Mouse (Mus musculus): ENCODE results near the gene Plet1. TPM values are rescaled to one million over a fixed set of nuclear protein-coding genes. Genes with fewer than 3 reads are reported as not detected.

Plet1 gene
- polyA plus RNA-seq, 1 experiment from 2014 or later = 0.45 TPM

GRCm38 (mm10) chr9:50495405-50496150 lies 1.3 kb downstream of the Plet1 start:
- ATAC-seq (replicated peaks; ENCODE audit: insufficient number of reproducible peaks, insufficient read depth, low FRiP score, low read depth) = peak; percentile 47; the same call in 1 of the 2 replicates

GRCm38 (mm10) chr9:50496151-50496505 lies 1.8 kb downstream of the Plet1 start:
- ATAC-seq (replicated peaks; ENCODE audit: insufficient number of reproducible peaks, insufficient read depth, low FRiP score, low read depth) = no peak
- H3K9ac ChIP-seq = no peak overlapping the region
- H3K27ac ChIP-seq = peak overlapping the region; percentile 35; the same call in 1 of the 2 replicates
- no peak overlapping the region for H3K4me3 ChIP-seq
- H3K27me3 ChIP-seq = no peaks in the 10 kb centered on the region
- H3K4me2 ChIP-seq = 0 out of 2 replicates have a peak overlapping the region, but pooled peaks have one; percentile 17
- 24% methylated on average over 6 of the region's 6 CpGs for WGBS
- peaks cover 13% of the 10 kb centered on the region for H3K4me1 ChIP-seq (replicated peaks)
- H3K9me3 ChIP-seq (replicated peaks) = no peaks in the 10 kb centered on the region
- H3K36me3 ChIP-seq = no peaks in the 10 kb centered on the region

More at GRCm38 (mm10) chr9:50495405-50496150, 1.3 kb downstream of the Plet1 start:
- no peaks in the 10 kb centered on the region for H3K9me3 ChIP-seq (replicated peaks)
- H3K9ac ChIP-seq = no peak overlapping the region
- H3K27ac ChIP-seq = peak overlapping the region; percentile 35; the same call in 1 of the 2 replicates
- WGBS = 61% methylated on average over 10 of the region's 10 CpGs
- H3K27me3 ChIP-seq = no peaks in the 10 kb centered on the region
- H3K4me3 ChIP-seq = no peak overlapping the region
- H3K36me3 ChIP-seq = no peaks in the 10 kb centered on the region
- peaks cover 13% of the 10 kb centered on the region for H3K4me1 ChIP-seq (replicated peaks)
- 0 out of 2 replicates have a peak overlapping the region, but pooled peaks have one; percentile 13 for H3K4me2 ChIP-seq

GRCm38 (mm10) chr9:50496546-50496945 lies 2.2 kb downstream of the Plet1 start:
- H3K4me1 ChIP-seq (replicated peaks) = peaks cover 13% of the 10 kb centered on the region
- 19% methylated on average over 6 of the region's 6 CpGs for WGBS
- H3K4me2 ChIP-seq = 0 out of 2 replicates have a peak overlapping the region, but pooled peaks have one; percentile 17
- no peak for ATAC-seq (replicated peaks; ENCODE audit: insufficient number of reproducible peaks, insufficient read depth, low FRiP score, low read depth)
- H3K9me3 ChIP-seq (replicated peaks) = no peaks in the 10 kb centered on the region
- no peaks in the 10 kb centered on the region for H3K27me3 ChIP-seq
- H3K4me3 ChIP-seq = no peak overlapping the region
- H3K9ac ChIP-seq = no peak overlapping the region
- H3K36me3 ChIP-seq = no peaks in the 10 kb centered on the region
- peak overlapping the region; percentile 35; the same call in 1 of the 2 replicates for H3K27ac ChIP-seq

- Histone ChIP-seq H3K4me1 (replicated peaks) (peaks cover 13% of the 10 kb centered on the region), H3K27ac (peak overlapping the region; percentile 31; the same call in 1 of the 2 replicates), H3K36me3 (no peaks in the 10 kb centered on the region), H3K9ac (no peak overlapping the region), H3K9me3 (replicated peaks) (no peaks in the 10 kb centered on the region), H3K4me2 (no peak overlapping the region), H3K27me3 (no peaks in the 10 kb centered on the region), H3K4me3 (no peak overlapping the region)
- ATAC-seq (replicated peaks; ENCODE audit: insufficient number of reproducible peaks, insufficient read depth, low FRiP score, low read depth) = no peak
- WGBS = 52% methylated on average over 6 of the region's 6 CpGs
These were observed 2.8 kb downstream of the Plet1 start for GRCm38 (mm10) chr9:50497076-50497475.

- WGBS = 63% methylated on average over 2 of the region's 2 CpGs
- Histone ChIP-seq H3K9me3 (replicated peaks) (no peaks in the 10 kb centered on the region), H3K4me2 (no peak overlapping the region), H3K9ac (no peak overlapping the region), H3K27me3 (no peaks in the 10 kb centered on the region), H3K36me3 (no peaks in the 10 kb centered on the region), H3K27ac (no peak overlapping the region), H3K4me1 (replicated peaks) (peaks cover 13% of the 10 kb centered on the region), H3K4me3 (no peak overlapping the region)
- no peak for ATAC-seq (replicated peaks; ENCODE audit: insufficient number of reproducible peaks, insufficient read depth, low FRiP score, low read depth)
These were observed 3.2 kb downstream of the Plet1 start for GRCm38 (mm10) chr9:50497536-50497935.

GRCm38 (mm10) chr9:50498815-50499214 lies 4.5 kb downstream of the Plet1 start:
- Histone ChIP-seq H3K9me3 (replicated peaks) (no peaks in the 10 kb centered on the region), H3K27ac (no peak overlapping the region), H3K36me3 (no peaks in the 10 kb centered on the region), H3K27me3 (no peaks in the 10 kb centered on the region), H3K4me3 (no peak overlapping the region), H3K4me1 (replicated peaks) (peaks cover 13% of the 10 kb centered on the region), H3K9ac (no peak overlapping the region), H3K4me2 (no peak overlapping the region)
- WGBS = 75% methylated on average over 16 of the region's 16 CpGs
- ATAC-seq (replicated peaks; ENCODE audit: insufficient number of reproducible peaks, insufficient read depth, low FRiP score, low read depth) = no peak

GRCm38 (mm10) chr9:50499781-50500180 lies 5.5 kb downstream of the Plet1 start:
- Histone ChIP-seq H3K9ac (no peak overlapping the region), H3K27me3 (no peaks in the 10 kb centered on the region), H3K4me2 (no peak overlapping the region), H3K9me3 (replicated peaks) (no peaks in the 10 kb centered on the region), H3K27ac (no peak overlapping the region), H3K4me3 (no peak overlapping the region), H3K4me1 (replicated peaks) (peaks cover 13% of the 10 kb centered on the region), H3K36me3 (no peaks in the 10 kb centered on the region)
- ATAC-seq (replicated peaks; ENCODE audit: insufficient number of reproducible peaks, insufficient read depth, low FRiP score, low read depth) = no peak
- 81% methylated on average over 3 of the region's 3 CpGs for WGBS

- H3K9me3 ChIP-seq (replicated peaks) = no peaks in the 10 kb centered on the region
- no peak for ATAC-seq (replicated peaks; ENCODE audit: insufficient number of reproducible peaks, insufficient read depth, low FRiP score, low read depth)
- peak overlapping the region; percentile 40 for H3K4me3 ChIP-seq
- H3K27ac ChIP-seq = no peak overlapping the region
- peaks cover 11% of the 10 kb centered on the region for H3K4me1 ChIP-seq (replicated peaks)
- H3K27me3 ChIP-seq = no peaks in the 10 kb centered on the region
- WGBS = 62% methylated on average over 15 of the region's 15 CpGs
- H3K36me3 ChIP-seq = no peaks in the 10 kb centered on the region
- no peak overlapping the region for H3K9ac ChIP-seq
- H3K4me2 ChIP-seq = peak overlapping the region; percentile 57
These were observed 6.2 kb downstream of the Plet1 start for GRCm38 (mm10) chr9:50500467-50500973.

- peak; percentile 83 for ATAC-seq (replicated peaks; ENCODE audit: insufficient number of reproducible peaks, insufficient read depth, low FRiP score, low read depth)
- Histone ChIP-seq H3K36me3 (no peaks in the 10 kb centered on the region), H3K4me2 (peak overlapping the region; percentile 57), H3K4me3 (peak overlapping the region; percentile 40), H3K27ac (no peak overlapping the region), H3K27me3 (no peaks in the 10 kb centered on the region), H3K9ac (peak overlapping the region; percentile 37; the same call in 1 of the 2 replicates), H3K9me3 (replicated peaks) (no peaks in the 10 kb centered on the region), H3K4me1 (replicated peaks) (peaks cover 5% of the 10 kb centered on the region)
- WGBS = 19% methylated on average over 14 of the region's 14 CpGs
These were observed 6.7 kb downstream of the Plet1 start for GRCm38 (mm10) chr9:50500974-50501501.

GRCm38 (mm10) chr9:50502949-50503348 lies 8.6 kb downstream of the Plet1 start:
- no peak overlapping the region for H3K27ac ChIP-seq
- H3K27me3 ChIP-seq = no peaks in the 10 kb centered on the region
- H3K9ac ChIP-seq = no peak overlapping the region
- no peak for ATAC-seq (replicated peaks; ENCODE audit: insufficient number of reproducible peaks, insufficient read depth, low FRiP score, low read depth)
- H3K36me3 ChIP-seq = no peaks in the 10 kb centered on the region
- no peak overlapping the region for H3K4me2 ChIP-seq
- H3K4me3 ChIP-seq = no peak overlapping the region
- H3K4me1 ChIP-seq (replicated peaks) = no peaks in the 10 kb centered on the region
- no peaks in the 10 kb centered on the region for H3K9me3 ChIP-seq (replicated peaks)
- 81% methylated on average over 3 of the region's 3 CpGs for WGBS

GRCm38 (mm10) chr9:50505405-50505804 lies 11.1 kb downstream of the Plet1 start:
- H3K9me3 ChIP-seq (replicated peaks) = no peaks in the 10 kb centered on the region
- no peaks in the 10 kb centered on the region for H3K27me3 ChIP-seq
- H3K27ac ChIP-seq = no peak overlapping the region
- no peaks in the 10 kb centered on the region for H3K36me3 ChIP-seq
- WGBS = 35% methylated on average over 6 of the region's 6 CpGs
- H3K4me2 ChIP-seq = no peak overlapping the region
- H3K4me1 ChIP-seq (replicated peaks) = no peaks in the 10 kb centered on the region
- no peak overlapping the region for H3K9ac ChIP-seq
- H3K4me3 ChIP-seq = no peak overlapping the region
- no peak for ATAC-seq (replicated peaks; ENCODE audit: insufficient number of reproducible peaks, insufficient read depth, low FRiP score, low read depth)

Data from heart, embryonic 15.5 days (tissue).